Mouse (Mus musculus) embryonic facial prominence, embryonic 14.5 days (tissue): ENCODE data around the gene Lgals7. TPM values are rescaled to one million over a fixed set of nuclear protein-coding genes. Genes with fewer than 3 reads are reported as not detected.
"Not testable (repeated sequence)": the region's sequence is repeated elsewhere in the genome, so short reads cannot be mapped to it uniquely, and the experiment has no call there.

Experiments
- ATAC-seq: fragments of 200-750 bp; cut with Nextera tagmentation; 2 replicates; pipeline ENCODE4 v1.8.0; 2017; ENCODE audit warnings: low read depth, moderate number of reproducible peaks, moderate TSS enrichment
- DNase-seq: peaks from one replicate; pipeline ENCODE4 v3.0.0-alpha.2; 2015; ENCODE audit warnings: low spot score
- H3K27ac ChIP-seq: fragments of 300-500 bp; sonication (generic); replicated peaks from 2 replicates; pipeline ENCODE4 v1.5.1; 2014; ENCODE audit warnings: low read depth, mild to moderate bottlenecking, low read length, moderate library complexity
- H3K27me3 ChIP-seq: fragments of 300-500 bp; sonication (generic); replicated peaks from 2 replicates; pipeline ENCODE4 v1.6.1; 2014; ENCODE audit warnings: low read length; ENCODE audit not compliant: control insufficient read depth, insufficient read depth
- H3K36me3 ChIP-seq: fragments of 300-500 bp; sonication (generic); 2 replicates; pipeline ENCODE4 v1.6.1; 2014; ENCODE audit warnings: low read length, mixed read lengths; ENCODE audit not compliant: control insufficient read depth, insufficient read depth
- H3K4me1 ChIP-seq: fragments of 300-500 bp; sonication (generic); 2 replicates; pipeline ENCODE4 v1.6.1; 2014; ENCODE audit warnings: antibody characterized with exemption, low read length; ENCODE audit not compliant: control insufficient read depth, insufficient read depth
- H3K4me2 ChIP-seq: fragments of 300-500 bp; sonication (generic); 2 replicates; pipeline ENCODE4 v1.6.1; 2014; ENCODE audit warnings: low read depth, mild to moderate bottlenecking, low read length, moderate library complexity, mixed read lengths
- H3K4me3 ChIP-seq: fragments of 300-500 bp; sonication (generic); 2 replicates; pipeline ENCODE4 v1.5.1; 2014; ENCODE audit warnings: low read depth, mild to moderate bottlenecking, low read length
- H3K9ac ChIP-seq: fragments of 300-500 bp; sonication (generic); 2 replicates; pipeline ENCODE4 v1.6.1; 2014; ENCODE audit warnings: low read depth, mild to moderate bottlenecking, low read length, moderate library complexity, mixed read lengths
- H3K9me3 ChIP-seq: fragments of 300-500 bp; sonication (generic); 2 replicates; pipeline ENCODE4 v1.6.1; 2016; ENCODE audit warnings: low read length; ENCODE audit not compliant: control insufficient read depth
- WGBS: fragments of 180-500 bp; shearing (Covaris S2); extraction: QIAGEN DNeasy Blood & Tissue Kit; methylation state at CpG from one replicate; pipeline ENCODE4 v1.1.7; 2014; 5-methylcytosine and 5-hydroxymethylcytosine counted together
- polyA plus RNA-seq: library from polyadenylated mRNA; unstranded; fragments of >200 nt; fragmentation: Nextera tagmentation; extraction: Ambion mirVana; gene quantifications from 2 replicates; pipeline ENCODE4 v1.2.1, GENCODE M21; 2014

Lgals7 gene
- polyA plus RNA-seq, 1 experiment from 2014 or later: 53.0 TPM

GRCm38 (mm10) chr7:28862817-28863499, 695 bp upstream of the Lgals7 start:
- Histone ChIP-seq H3K36me3 (no peaks in the 10 kb centered on the region), H3K27me3 (no peaks in the 10 kb centered on the region), H3K4me1 (peaks cover 15% of the 10 kb centered on the region; the same call in 1 of the 2 replicates), H3K4me3 (no peak overlapping the region), H3K9me3 (no peaks in the 10 kb centered on the region), H3K9ac (no peak overlapping the region), H3K4me2 (no peak overlapping the region), H3K27ac (no peak overlapping the region)
- 77% methylated on average over 15 of the region's 15 CpGs for WGBS
- ATAC-seq (no peak), DNase-seq (no peak)

- Histone ChIP-seq H3K4me2 (peak overlapping the region; percentile 33), H3K9me3 (no peaks in the 10 kb centered on the region), H3K27ac (peak overlapping the region; percentile 65), H3K4me3 (peak overlapping the region; percentile 5; the same call in 1 of the 2 replicates), H3K4me1 (peaks cover 15% of the 10 kb centered on the region; the same call in 1 of the 2 replicates), H3K9ac (peak overlapping the region; percentile 4; the same call in 1 of the 2 replicates), H3K27me3 (no peaks in the 10 kb centered on the region), H3K36me3 (no peaks in the 10 kb centered on the region)
- WGBS: 31% methylated on average over 9 of the region's 9 CpGs
- DNase-seq: peak; percentile 61
- ATAC-seq: peak; percentile 41
Measured at GRCm38 (mm10) chr7:28864288-28864750, 666 bp downstream of the Lgals7 start.

- Histone ChIP-seq H3K27me3 (no peaks in the 10 kb centered on the region), H3K36me3 (no peaks in the 10 kb centered on the region), H3K4me3 (peak overlapping the region; percentile 26), H3K4me1 (peaks cover 15% of the 10 kb centered on the region; the same call in 1 of the 2 replicates), H3K4me2 (peak overlapping the region; percentile 52), H3K9ac (peak overlapping the region; percentile 40; the same call in 1 of the 2 replicates), H3K27ac (peak overlapping the region; percentile 36), H3K9me3 (no peaks in the 10 kb centered on the region)
- 39% methylated on average over 33 of the region's 33 CpGs for WGBS
- DNase-seq: peak; percentile 88
- peak; percentile 80 for ATAC-seq
Measured at GRCm38 (mm10) chr7:28865481-28866300, 2.0 kb downstream of the Lgals7 start.

- peaks cover 15% of the 10 kb centered on the region; the same call in 1 of the 2 replicates for H3K4me1 ChIP-seq
- H3K27me3 ChIP-seq: no peaks in the 10 kb centered on the region
- H3K4me3 ChIP-seq: no peak overlapping the region
- no peak overlapping the region for H3K4me2 ChIP-seq
- no peaks in the 10 kb centered on the region for H3K36me3 ChIP-seq
- DNase-seq (no peak), ATAC-seq (no peak)
- 0 out of 2 replicates have a peak overlapping the region, but pooled peaks have one; percentile 21 for H3K27ac ChIP-seq
- WGBS: 89% methylated on average over 28 of the region's 28 CpGs
- H3K9me3 ChIP-seq: no peaks in the 10 kb centered on the region
- no peak overlapping the region for H3K9ac ChIP-seq
Measured at GRCm38 (mm10) chr7:28866769-28867507, 3.3 kb downstream of the Lgals7 start.

- ATAC-seq, H3K27me3 ChIP-seq, H3K4me3 ChIP-seq, H3K9ac ChIP-seq, H3K9me3 ChIP-seq, H3K36me3 ChIP-seq: not testable (repeated sequence)
- peak overlapping the region; percentile 29; the same call in 1 of the 2 replicates for H3K4me2 ChIP-seq
- 0 out of 2 replicates have a peak overlapping the region, but pooled peaks have one; percentile 21 for H3K27ac ChIP-seq
- peaks cover 15% of the 10 kb centered on the region; the same call in 1 of the 2 replicates for H3K4me1 ChIP-seq
- peak; percentile 69 for DNase-seq
- WGBS: 30% methylated on average over 23 of the region's 23 CpGs
Measured at GRCm38 (mm10) chr7:28867508-28868340, 4.1 kb downstream of the Lgals7 start.

GRCm38 (mm10) chr7:28870901-28871664, 7.4 kb downstream of the Lgals7 start:
- Histone ChIP-seq H3K36me3 (no peaks in the 10 kb centered on the region), H3K4me1 (no peaks in the 10 kb centered on the region; the same call in 1 of the 2 replicates), H3K27me3 (no peaks in the 10 kb centered on the region), H3K9me3 (no peaks in the 10 kb centered on the region), H3K9ac (no peak overlapping the region), H3K4me3 (no peak overlapping the region), H3K4me2 (no peak overlapping the region), H3K27ac (no peak overlapping the region)
- 90% methylated on average over 24 of the region's 24 CpGs for WGBS
- ATAC-seq (no peak), DNase-seq (no peak)

- ATAC-seq (no peak), DNase-seq (no peak)
- Histone ChIP-seq H3K27me3 (no peaks in the 10 kb centered on the region), H3K4me2 (no peak overlapping the region), H3K4me3 (no peak overlapping the region), H3K27ac (no peak overlapping the region), H3K9ac (no peak overlapping the region), H3K9me3 (no peaks in the 10 kb centered on the region), H3K4me1 (no peaks in the 10 kb centered on the region), H3K36me3 (no peaks in the 10 kb centered on the region)
- 42% methylated on average over 2 of the region's 2 CpGs for WGBS
Measured at GRCm38 (mm10) chr7:28874565-28874964, 10.9 kb downstream of the Lgals7 start.
